Mouse (Mus musculus): ENCODE results near the gene Galnt18.

Gene Galnt18

GRCm38 (mm10) chr7:111713828-111714600 is 65.8 kb downstream of the Galnt18 start:
- DNase-seq (ENCODE audit: low read depth, low spot score): no peak

DNA sequence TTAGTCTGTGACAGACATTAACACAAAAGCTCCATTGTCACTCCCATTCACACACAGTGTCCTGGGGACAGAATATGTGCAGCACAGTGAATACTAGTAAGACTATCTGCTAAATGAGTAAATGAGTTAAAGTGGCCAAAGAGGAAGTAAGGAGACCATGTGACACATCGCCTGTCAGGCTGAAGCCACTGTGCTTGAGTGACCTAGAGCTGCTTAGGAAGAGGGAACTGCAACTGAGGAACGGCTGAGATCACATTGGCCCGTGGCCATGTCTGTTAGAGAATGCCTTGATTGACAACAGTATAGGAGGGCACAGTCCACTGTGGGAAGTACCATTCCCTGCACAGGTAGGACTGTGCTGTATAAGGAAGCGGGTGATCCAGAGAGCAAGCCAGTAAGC is 67.0 kb downstream of the Galnt18 start:
- DNase-seq (ENCODE audit: low read depth, low spot score): no peak

DNA sequence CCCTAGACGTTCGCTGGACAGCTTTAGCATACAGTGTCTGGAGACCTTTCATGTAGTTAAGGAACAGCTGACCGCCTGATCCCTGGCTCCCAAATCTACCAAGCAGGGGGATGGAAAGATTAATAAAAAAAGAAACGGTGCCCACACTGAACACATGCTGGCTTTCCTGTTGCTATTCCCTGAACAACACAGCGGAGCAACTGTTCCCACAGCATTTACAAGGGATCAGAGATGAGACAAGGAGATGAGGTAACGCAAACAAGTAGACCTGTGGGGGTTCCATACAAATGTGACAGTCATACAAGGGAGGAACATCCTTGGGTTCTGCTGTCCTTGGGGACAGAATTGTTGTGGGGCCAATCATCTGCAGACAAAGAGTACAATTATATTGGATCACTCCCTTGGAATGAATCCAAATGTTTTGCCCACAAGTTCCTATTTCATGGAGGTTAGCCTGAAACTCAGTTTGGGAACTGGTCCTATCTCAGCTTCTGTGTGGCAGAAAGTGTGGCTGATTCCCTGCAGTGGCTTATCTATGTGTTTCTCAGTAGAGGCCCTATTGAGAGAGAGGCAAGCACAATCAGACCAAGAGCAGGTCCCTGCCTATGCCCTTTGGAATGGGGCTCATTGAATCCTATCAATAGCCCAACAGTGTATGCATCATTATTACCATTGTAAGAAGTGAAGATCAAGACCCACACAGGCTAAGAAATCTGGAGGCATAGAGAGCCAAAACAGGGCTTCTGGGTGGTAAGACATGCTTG is 68.5 kb downstream of the Galnt18 start:
- DNase-seq (ENCODE audit: low read depth, low spot score): no peak

- no peak for DNase-seq (ENCODE audit: low read depth, low spot score)
Observed at GRCm38 (mm10) chr7:111710311-111710710, 69.5 kb downstream of the Galnt18 start.

- DNase-seq (ENCODE audit: low read depth, low spot score): no peak
Observed at GRCm38 (mm10) chr7:111708563-111708962, 71.2 kb downstream of the Galnt18 start.

DNA sequence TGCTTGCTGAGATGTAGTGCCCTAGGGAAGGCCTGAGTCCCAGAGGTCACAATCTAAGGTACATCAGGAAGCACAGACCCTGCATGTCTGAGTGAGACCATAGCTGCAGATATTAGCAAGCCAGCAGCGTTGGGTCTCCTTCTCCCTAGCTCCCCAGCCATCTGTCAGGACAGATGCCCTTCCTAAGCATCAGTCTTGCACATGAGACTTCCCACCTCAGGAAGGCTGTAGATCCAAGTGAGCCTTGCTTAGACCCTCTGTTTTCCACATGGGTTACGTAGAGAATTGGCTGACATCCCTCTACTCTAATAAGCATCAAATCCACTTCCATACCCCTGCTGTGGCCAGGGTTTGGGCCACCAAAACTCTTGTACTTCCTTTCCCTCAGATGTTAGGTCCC is 76.8 kb downstream of the Galnt18 start:
- no peak for DNase-seq (ENCODE audit: low read depth, low spot score)

DNA sequence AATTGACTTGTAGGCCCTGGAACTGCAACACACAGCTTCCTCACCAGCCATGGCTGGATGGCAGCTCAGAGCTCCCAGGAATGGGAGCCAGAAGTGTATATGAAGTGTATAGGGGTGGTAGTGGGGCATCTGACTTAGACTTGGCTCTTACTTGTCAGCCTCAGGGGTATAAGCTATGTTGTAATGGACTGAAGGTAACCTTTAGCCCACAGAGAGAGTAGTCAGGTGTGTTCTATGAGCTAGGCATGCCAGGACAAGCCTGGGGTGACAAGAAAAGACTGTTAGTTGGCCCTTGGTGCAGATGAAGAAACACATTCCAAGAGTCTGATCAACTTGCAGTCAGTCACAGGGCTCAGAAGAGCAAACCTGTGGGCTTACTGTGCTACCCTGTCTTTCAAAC is 78.0 kb downstream of the Galnt18 start:
- no peak for DNase-seq (ENCODE audit: low read depth, low spot score)

DNA sequence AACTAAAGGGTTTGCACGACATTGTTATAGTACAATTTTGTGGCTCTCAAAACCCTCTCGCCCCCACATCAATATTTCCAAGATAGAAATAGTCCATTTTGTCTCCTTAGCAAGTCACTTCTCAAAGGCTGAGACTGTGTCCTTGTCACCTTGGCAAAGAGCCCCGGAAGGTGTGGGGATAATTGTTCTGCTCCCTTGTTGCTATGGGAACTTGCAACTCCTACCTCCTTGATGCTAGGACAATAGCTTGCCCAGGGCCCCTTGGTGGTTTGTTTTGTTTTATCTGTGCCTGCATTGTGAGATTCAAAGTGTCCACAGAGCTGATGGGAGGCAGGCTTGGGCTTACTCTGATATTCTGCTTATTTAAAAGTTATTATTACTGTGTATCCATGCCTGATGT is 80.3 kb downstream of the Galnt18 start:
- DNase-seq (ENCODE audit: low read depth, low spot score): peak; percentile 6

GRCm38 (mm10) chr7:111696226-111696625 is 83.6 kb downstream of the Galnt18 start:
- no peak for DNase-seq (ENCODE audit: low read depth, low spot score)

GRCm38 (mm10) chr7:111694312-111694711 is 85.5 kb downstream of the Galnt18 start:
- no peak for DNase-seq (ENCODE audit: low read depth, low spot score)

- no peak for DNase-seq (ENCODE audit: low read depth, low spot score)
Observed at GRCm38 (mm10) chr7:111692641-111693261, 87.0 kb downstream of the Galnt18 start.

DNA sequence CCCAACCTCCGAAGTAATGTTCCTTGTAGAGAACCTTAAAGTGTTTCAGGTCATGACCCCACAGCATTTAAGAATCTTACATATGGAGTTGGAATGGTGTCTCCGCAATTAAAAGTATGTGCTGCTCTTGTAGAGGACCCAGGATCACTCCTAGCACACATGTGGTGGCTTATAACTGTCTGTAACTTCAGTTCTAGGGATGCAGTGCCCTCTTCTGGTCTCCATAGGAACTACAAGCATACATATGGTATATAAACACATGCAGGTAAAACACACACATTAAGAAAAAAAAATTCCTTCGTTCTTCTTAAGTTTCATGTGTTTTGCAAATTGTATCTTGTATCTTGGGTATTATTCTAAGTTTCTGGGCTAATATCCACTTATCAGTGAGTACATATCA is 99.7 kb downstream of the Galnt18 start:
- peak; percentile 50 for DNase-seq (ENCODE audit: low read depth, low spot score)

DNA sequence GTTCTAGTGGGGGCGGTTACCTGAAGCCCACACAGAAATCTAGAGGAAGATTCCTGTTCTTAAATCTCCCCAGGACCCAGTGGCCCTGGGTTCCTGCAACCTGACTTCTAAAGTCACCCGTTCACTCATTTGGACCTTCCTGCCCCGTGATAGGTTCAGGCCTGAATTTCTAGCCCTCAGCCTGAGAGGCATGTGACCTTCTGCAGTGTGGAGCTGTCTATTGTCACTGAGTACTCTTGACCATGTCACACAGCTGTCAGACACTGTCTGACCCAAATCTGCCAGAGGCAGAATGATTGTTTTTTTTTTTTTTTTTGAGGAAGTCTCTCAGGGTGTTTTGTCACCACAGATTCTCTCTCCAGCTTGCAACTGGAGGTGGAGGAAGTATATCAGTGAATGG is 103.3 kb downstream of the Galnt18 start:
- DNase-seq (ENCODE audit: low read depth, low spot score): no peak

DNA sequence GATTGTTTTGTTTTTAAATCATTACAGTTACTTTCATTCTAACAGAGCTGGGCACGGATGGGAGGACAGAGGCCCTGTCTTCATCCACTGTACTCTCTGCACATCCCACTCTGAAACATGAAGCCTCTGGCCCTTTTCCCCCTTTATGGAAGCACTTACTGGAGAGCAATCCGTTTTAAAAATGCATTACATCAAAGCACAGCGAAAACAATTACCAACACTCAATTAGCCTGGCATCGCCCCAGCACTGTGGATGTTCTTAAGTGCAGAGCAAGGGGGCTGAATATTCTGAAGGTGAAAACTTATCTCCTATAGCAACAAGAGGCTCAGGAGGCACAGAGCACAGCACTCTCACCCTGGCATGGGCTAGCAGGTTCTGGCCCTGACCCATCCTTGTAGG is 107.3 kb downstream of the Galnt18 start:
- no peak for DNase-seq (ENCODE audit: low read depth, low spot score)

DNA sequence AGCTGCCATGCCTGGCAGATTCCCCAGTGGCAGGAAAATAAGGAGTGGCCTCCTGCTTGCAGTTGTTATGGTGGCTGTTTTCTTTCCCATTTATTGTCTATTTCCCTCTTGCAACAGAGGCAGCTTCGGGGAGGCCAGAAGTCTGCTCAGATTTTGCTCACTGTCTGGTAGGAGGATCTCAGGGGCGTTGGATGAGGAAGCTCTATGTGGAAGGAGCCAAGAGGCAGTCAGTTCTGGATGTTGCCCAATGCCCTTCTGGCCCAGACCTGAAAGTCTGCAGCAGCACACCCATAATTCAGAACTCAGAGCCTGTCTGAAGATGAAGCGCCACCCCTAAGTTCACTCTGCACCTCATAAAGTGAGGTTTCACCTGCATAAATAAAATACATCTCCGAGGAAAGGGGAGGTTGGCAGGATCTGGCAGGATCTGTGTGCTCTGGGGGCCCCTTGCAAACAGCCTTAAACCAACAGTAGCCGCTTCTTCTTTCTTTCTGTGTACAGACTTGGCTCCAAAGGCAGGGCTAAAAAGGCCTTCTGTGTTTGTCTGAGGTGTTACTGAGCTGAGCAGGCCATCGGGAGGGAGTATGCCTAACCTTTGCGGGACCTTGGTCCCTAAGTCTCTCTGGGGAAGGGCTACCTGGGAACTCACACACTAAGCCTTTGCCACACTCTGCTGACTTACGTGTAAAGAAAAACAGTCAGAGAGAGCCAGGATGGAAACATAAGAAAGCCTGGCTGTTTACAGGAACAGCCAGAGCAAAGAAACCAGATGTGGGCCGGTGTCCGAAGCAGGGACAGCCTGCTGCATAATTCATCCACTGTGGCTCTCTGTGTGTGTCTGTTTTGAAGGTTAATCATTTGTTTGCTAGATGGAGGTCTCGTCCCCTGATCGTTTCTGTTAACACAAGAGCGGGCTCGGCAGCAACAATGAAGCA is 116.4 kb downstream of the Galnt18 start:
- no peak for DNase-seq (ENCODE audit: low read depth, low spot score)

DNA sequence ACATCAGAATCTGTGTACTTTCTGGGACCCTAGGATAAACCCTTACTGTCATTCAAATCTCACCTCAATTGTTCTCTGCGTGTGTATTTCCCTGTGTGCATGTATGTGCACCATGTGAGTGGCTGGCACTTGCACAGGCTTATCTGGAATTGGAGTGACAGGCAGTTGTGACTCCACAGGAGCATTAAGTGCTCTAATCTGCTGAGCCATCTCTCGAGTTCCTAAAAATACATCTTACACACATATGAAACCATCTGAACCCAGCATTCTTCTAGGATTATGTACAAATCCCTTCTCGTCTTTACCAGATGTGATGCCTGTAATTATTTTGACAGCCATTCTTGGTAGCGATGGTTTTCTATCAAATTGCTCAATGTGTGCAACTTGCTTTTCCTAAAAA is 121.2 kb downstream of the Galnt18 start:
- DNase-seq (ENCODE audit: low read depth, low spot score): no peak

GRCm38 (mm10) chr7:111655002-111655401 is 124.8 kb downstream of the Galnt18 start:
- no peak for DNase-seq (ENCODE audit: low read depth, low spot score)

GRCm38 (mm10) chr7:111654526-111654925 is 125.3 kb downstream of the Galnt18 start:
- DNase-seq (ENCODE audit: low read depth, low spot score): no peak

GRCm38 (mm10) chr7:111644362-111644761 is 135.4 kb downstream of the Galnt18 start:
- no peak for DNase-seq (ENCODE audit: low read depth, low spot score)

DNA sequence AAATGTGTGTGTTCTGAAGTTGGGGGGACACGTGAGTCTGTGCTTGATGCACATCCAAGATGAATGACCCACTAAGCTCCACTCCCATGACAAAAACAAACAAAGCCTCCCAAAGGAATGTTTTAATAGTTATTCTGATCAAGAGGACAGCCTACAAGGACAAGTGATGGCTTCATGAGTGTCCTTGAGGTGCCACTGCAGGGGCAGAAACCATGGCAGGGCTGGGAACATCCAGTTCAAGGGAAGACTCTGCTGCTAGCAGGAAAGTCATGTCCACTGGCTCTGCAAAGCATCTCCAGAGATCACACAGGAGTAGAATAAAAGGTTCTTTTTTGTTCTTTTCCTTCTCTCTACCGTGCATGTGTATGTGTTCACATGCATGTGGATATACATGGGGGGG is 140.9 kb downstream of the Galnt18 start:
- no peak for DNase-seq (ENCODE audit: low read depth, low spot score)

DNA sequence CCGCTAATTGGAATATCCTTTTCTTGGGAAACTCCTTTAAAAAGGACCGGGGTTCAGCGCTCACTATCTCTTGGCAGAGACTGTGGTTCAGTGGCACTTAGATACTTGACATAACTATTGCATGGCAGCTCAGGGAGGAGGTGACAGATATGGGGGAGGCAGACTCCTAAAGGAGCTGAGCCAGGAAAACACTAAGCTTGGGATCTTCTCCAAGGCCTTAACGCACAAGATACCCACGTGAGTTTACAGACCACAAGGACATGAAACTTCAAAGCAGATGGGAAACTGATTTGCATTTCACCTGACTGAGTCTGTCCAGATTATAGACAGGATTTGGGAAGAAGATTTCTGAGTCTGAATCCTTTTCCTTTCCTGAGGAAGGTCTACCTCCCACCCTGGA is 141.3 kb downstream of the Galnt18 start:
- DNase-seq (ENCODE audit: low read depth, low spot score): no peak

Measured in R1 (cell line).